In genomic region chr12:36216230-36216629, GRCm38 (mm10) we compare ENCODE assay signal across 1 mouse cellular context.
TF ChIP-seq lines count a peak whose summit lies in the region.

No protein-coding gene starts in this region.

TF ChIP-seq in CH12.LX, 34 proteins besides CTCF, POLR2A, EP300 and RAD21 (continued from another document):
- TF ChIP-seq SIN3A (IDR thresholded peaks at IDR 0.05; ENCODE audit: low read length) (no peak), KAT2A (IDR thresholded peaks at IDR 0.05; ENCODE audit: insufficient replicate concordance, low read length) (no peak), CHD2 (IDR thresholded peaks at IDR 0.05; ENCODE audit: low read length) (no peak), MEF2A (IDR thresholded peaks at IDR 0.05; ENCODE audit: borderline replicate concordance, low read depth, low read length) (no peak)
TF ChIP-seq in CH12.LX: peak in this region for 0.
